Mouse (Mus musculus) layer of hippocampus, adult 2 months (tissue): Measurements from ENCODE around the gene Smad3. TPM values are rescaled to one million over a fixed set of nuclear protein-coding genes. Genes with fewer than 3 reads are reported as not detected.
A peak's percentile ranks its signal among the peaks of the same experiment; 100 is the strongest.

ENCODE experiments used
- DNase-seq, 2 experiments: peaks; one replicate each; pipeline ENCODE4 v3.0.0; 2022; ENCODE audit warnings: low spot score in 2 of 2
- H3K27ac ChIP-seq: fragments of 200-600 bp; 2 replicates; pipeline ENCODE4 v1.8.1; 2022
- H3K4me3 ChIP-seq: fragments of 200-600 bp; 2 replicates; pipeline ENCODE4 v1.8.1; 2022; ENCODE audit warnings: mild to moderate bottlenecking
- CTCF ChIP-seq: fragments of 200-600 bp; conservative IDR thresholded peaks from 2 replicates; pipeline ENCODE4 v1.8.1; 2022; ENCODE audit warnings: antibody characterized with exemption, mild to moderate bottlenecking, moderate library complexity
- total RNA-seq, 2 experiments: library from RNA; stranded (reverse); gene quantifications; 2 replicates each; pipeline ENCODE4 v1.2.3; 2021

Smad3 gene
- total RNA-seq, 2 experiments from 2014 or later, result 48.7 to 49.6 TPM

- no peak for DNase-seq
- Histone ChIP-seq H3K4me3 (no peak overlapping the region), H3K27ac (peak overlapping the region; percentile 46)
- TF ChIP-seq CTCF, result no peak
These were observed 37.1 kb downstream of the Smad3 start for GRCm38 (mm10) chr9:63720715-63721114.

DNA sequence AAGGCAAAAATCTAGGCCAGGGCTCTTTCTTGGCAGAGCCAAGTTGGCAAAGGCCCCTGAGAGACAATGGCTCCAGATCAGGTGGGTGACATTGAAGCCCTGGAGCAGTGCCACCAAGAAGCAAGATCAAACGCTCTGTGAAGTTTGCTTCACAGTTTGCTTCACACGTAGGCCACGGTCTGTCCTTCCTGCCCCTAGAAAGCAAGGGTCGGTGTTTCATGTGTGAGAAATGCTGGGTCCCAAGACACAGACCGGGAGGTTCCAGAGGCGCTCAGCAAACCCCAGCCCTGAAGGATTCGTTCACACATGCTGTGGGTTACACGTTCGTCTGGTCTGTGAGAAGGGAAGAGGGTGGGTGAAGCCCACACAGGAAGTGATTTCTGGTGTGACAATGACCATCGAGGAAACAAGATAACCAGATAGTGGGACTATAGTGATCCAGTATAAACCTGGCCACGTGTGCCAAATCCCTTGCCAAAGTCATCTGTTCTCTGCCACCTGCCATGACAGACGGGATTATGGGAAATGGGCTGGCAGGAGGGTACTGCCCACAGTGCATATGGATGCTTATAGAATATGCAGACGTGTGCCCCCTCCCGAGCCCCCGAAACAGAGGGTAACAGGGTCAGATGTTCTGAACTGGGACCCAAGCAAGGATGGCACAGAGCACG is 37.9 kb downstream of the Smad3 start:
- DNase-seq, result no peak
- Histone ChIP-seq H3K27ac (peak overlapping the region; percentile 46), H3K4me3 (no peak overlapping the region)
- no peak for TF ChIP-seq CTCF

- DNase-seq, result no peak
- H3K27ac ChIP-seq, result no peak overlapping the region
- no peak for TF ChIP-seq CTCF
- H3K4me3 ChIP-seq, result no peak overlapping the region
These were observed 38.9 kb downstream of the Smad3 start for GRCm38 (mm10) chr9:63718735-63719358.

- Histone ChIP-seq H3K27ac (no peak overlapping the region), H3K4me3 (no peak overlapping the region)
- TF ChIP-seq CTCF, result no peak
- no peak for DNase-seq
These were observed 39.6 kb downstream of the Smad3 start for GRCm38 (mm10) chr9:63718170-63718569.

- no peak overlapping the region for H3K27ac ChIP-seq
- no peak overlapping the region for H3K4me3 ChIP-seq
- DNase-seq, result no peak
- TF ChIP-seq CTCF, result no peak
These were observed 40.3 kb downstream of the Smad3 start for GRCm38 (mm10) chr9:63717474-63718005.

DNA sequence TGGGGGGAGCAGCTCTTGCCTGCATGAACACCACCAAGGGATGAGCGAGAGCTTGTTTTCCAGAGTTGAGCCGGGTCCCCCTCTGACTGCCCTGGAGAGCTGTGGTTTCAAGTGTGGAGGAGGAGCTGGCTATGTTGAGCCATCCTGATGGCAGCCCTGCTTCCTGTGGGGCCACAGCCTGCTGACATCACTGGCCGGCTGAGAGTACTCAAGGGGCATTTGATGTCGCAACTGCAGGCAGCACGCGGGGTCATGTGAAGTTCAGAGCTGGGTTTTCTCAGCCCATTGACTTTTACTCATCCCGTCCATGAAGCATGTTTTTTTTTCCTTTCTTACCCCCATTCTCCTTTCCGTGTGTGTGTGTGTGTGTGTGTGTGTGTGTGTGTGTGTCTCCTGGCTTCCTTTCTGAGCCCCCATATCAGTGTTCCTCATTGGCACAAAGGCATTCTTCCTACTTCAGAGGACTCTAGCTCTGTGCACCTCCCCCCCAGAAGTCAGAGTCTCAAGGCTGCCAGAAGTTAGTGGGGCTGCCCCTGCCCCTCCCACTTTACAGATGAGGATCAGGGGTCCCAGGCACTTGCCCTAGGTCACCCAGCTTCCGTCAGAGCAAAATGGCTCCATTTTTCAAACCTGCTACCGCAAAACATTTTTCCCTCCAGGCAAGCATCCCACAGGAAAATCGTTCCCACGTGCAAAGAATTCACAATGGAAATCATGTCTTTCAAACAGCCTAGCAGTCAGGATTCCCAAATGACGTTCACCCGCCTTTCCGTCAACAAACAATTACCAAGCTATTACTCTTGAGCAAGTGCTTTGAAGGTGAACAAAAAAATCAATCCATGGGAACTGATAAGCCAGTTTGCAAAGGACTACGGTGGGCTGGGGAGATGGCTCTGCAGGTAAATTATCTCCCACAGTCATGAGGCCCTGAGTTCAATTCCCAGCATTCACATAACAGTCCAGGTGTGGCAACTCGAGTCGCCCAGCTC is 41.4 kb downstream of the Smad3 start:
- TF ChIP-seq CTCF, result no peak
- no peak for DNase-seq
- Histone ChIP-seq H3K27ac (no peak overlapping the region), H3K4me3 (no peak overlapping the region)

DNA sequence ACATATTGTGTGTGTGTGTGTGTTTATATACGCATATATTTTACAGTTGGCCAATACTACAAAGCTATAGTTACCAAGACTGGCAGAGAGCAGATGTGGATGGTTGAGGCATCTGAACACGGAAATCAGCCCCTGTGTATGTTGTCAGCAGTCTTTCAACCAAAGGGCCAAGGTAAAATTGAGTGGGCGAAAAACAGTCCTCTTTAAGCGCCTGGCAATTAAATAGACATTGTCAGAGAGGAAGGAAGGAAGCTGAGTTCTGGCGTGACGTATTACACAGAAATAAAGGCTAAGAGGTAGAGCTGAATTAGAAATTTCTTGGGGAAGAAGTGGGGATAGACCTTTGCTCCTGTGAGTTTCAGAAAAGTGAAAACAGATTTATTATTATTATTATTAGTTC is 43.2 kb downstream of the Smad3 start:
- no peak for TF ChIP-seq CTCF
- Histone ChIP-seq H3K27ac (no peak overlapping the region), H3K4me3 (no peak overlapping the region)
- DNase-seq, result no peak

DNA sequence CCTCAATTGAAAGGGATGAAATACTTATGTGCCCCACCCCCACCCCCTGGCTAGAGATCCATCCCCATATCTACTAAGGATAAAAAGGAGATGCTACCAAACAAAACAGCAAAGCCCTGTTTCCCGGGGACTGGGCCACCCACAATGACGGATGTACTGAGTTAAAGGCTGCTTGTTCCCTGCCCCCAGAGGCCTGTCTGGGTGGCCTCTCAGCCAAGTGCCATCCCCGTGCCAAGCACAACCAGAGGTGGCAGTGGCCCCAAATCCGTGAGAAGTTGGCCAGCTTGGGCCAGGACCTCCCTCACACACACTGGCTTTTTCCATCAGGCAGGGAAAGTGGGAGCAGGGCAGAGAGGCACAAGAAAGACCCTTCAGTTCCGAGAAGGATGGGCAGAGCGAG is 45.0 kb downstream of the Smad3 start:
- no peak overlapping the region for H3K4me3 ChIP-seq
- TF ChIP-seq CTCF, result no peak
- no peak for DNase-seq
- no peak overlapping the region for H3K27ac ChIP-seq

GRCm38 (mm10) chr9:63711580-63712230 is 46.1 kb downstream of the Smad3 start:
- Histone ChIP-seq H3K4me3 (no peak overlapping the region), H3K27ac (no peak overlapping the region)
- no peak for TF ChIP-seq CTCF
- DNase-seq, result no peak

GRCm38 (mm10) chr9:63709857-63710256 is 47.9 kb downstream of the Smad3 start:
- no peak overlapping the region for H3K27ac ChIP-seq
- TF ChIP-seq CTCF, result no peak
- H3K4me3 ChIP-seq, result no peak overlapping the region
- DNase-seq, result no peak

GRCm38 (mm10) chr9:63709266-63709665 is 48.5 kb downstream of the Smad3 start:
- no peak overlapping the region for H3K27ac ChIP-seq
- H3K4me3 ChIP-seq, result no peak overlapping the region
- peak; percentile 54 for TF ChIP-seq CTCF
- no peak for DNase-seq

DNA sequence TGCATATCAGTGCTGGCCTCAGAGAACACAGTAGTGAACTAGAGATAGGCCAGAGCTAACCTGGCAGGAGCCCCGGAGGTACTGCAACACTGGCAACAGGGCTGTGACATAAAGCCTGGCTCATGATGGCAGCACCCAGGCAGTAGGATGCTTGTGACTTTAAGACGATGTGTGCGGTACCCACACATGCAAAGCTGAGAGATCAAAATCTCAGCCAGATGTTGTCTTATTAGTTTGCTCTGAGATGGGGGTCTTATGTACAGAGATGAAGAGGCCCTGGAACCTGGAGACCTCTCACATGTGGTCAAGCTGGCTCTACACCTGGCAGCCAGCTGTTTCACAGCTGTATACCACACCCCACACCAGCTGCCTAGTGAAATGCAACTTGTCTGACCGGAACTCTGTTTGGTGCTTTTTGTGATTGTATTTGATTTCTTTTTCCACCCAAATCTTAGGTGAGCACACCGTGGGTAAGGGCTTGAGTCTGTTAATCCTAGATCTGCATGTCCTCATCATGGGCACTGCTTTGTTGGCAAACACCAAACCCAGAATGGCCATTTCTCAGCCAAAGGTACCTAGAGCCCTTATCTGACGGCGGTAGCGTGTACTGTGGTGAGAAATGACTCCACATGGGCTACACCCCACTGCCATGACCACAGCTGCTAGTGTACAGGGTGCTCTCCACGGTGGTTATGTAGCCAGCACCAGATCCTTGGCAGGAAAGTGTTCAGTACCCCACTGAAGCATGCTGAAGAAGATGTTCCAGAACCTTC is 49.8 kb downstream of the Smad3 start:
- no peak for DNase-seq
- no peak overlapping the region for H3K27ac ChIP-seq
- no peak for TF ChIP-seq CTCF
- H3K4me3 ChIP-seq, result no peak overlapping the region
